Mouse (Mus musculus): Measurements from ENCODE around the gene Slc30a4. TPM values are rescaled to one million over a fixed set of nuclear protein-coding genes. Genes with fewer than 3 reads are reported as not detected.

The Slc30a4 gene
- total RNA-seq, 2 experiments from 2014 or later, result 1.5 TPM; not detected in 1

- no peak for ATAC-seq (replicated peaks; ENCODE audit: low FRiP score, poor library complexity, severe bottlenecking)
These were observed 19.9 kb downstream of the Slc30a4 start for GRCm38 (mm10) chr2:122682520-122682919.

GRCm38 (mm10) chr2:122681379-122682137, 20.9 kb downstream of the Slc30a4 start:
- peak; percentile 30; the same call in 1 of the 2 replicates for ATAC-seq (replicated peaks; ENCODE audit: low FRiP score, poor library complexity, severe bottlenecking)

- no peak for ATAC-seq (replicated peaks; ENCODE audit: low FRiP score, poor library complexity, severe bottlenecking)
These were observed 27.3 kb downstream of the Slc30a4 start for GRCm38 (mm10) chr2:122675126-122675525.

GRCm38 (mm10) chr2:122672841-122673240, 29.6 kb downstream of the Slc30a4 start:
- no peak for ATAC-seq (replicated peaks; ENCODE audit: low FRiP score, poor library complexity, severe bottlenecking)

GRCm38 (mm10) chr2:122671714-122672113, 30.7 kb downstream of the Slc30a4 start:
- ATAC-seq (replicated peaks; ENCODE audit: low FRiP score, poor library complexity, severe bottlenecking), result no peak

GRCm38 (mm10) chr2:122667856-122668255, 34.6 kb downstream of the Slc30a4 start:
- no peak for ATAC-seq (replicated peaks; ENCODE audit: low FRiP score, poor library complexity, severe bottlenecking)

GRCm38 (mm10) chr2:122665973-122666875, 36.2 kb downstream of the Slc30a4 start:
- no peak for ATAC-seq (replicated peaks; ENCODE audit: low FRiP score, poor library complexity, severe bottlenecking)

GRCm38 (mm10) chr2:122665253-122665972, 37.0 kb downstream of the Slc30a4 start:
- no peak for ATAC-seq (replicated peaks; ENCODE audit: low FRiP score, poor library complexity, severe bottlenecking)

GRCm38 (mm10) chr2:122659825-122660224, 42.6 kb downstream of the Slc30a4 start:
- no peak for ATAC-seq (replicated peaks; ENCODE audit: low FRiP score, poor library complexity, severe bottlenecking)

- ATAC-seq (replicated peaks; ENCODE audit: low FRiP score, poor library complexity, severe bottlenecking), result no peak
These were observed 44.5 kb downstream of the Slc30a4 start for GRCm38 (mm10) chr2:122657707-122658524.

GRCm38 (mm10) chr2:122656767-122657166, 45.7 kb downstream of the Slc30a4 start:
- ATAC-seq (replicated peaks; ENCODE audit: low FRiP score, poor library complexity, severe bottlenecking), result no peak

GRCm38 (mm10) chr2:122656052-122656451, 46.4 kb downstream of the Slc30a4 start:
- no peak for ATAC-seq (replicated peaks; ENCODE audit: low FRiP score, poor library complexity, severe bottlenecking)

- ATAC-seq (replicated peaks; ENCODE audit: low FRiP score, poor library complexity, severe bottlenecking), result no peak
These were observed 50.1 kb downstream of the Slc30a4 start for GRCm38 (mm10) chr2:122652096-122653084.

- no peak for ATAC-seq (replicated peaks; ENCODE audit: low FRiP score, poor library complexity, severe bottlenecking)
These were observed 63.8 kb downstream of the Slc30a4 start for GRCm38 (mm10) chr2:122638673-122639072.

GRCm38 (mm10) chr2:122638029-122638428, 64.4 kb downstream of the Slc30a4 start:
- no peak for ATAC-seq (replicated peaks; ENCODE audit: low FRiP score, poor library complexity, severe bottlenecking)

- peak; percentile 76 for ATAC-seq (replicated peaks; ENCODE audit: low FRiP score, poor library complexity, severe bottlenecking)
These were observed 64.9 kb downstream of the Slc30a4 start for GRCm38 (mm10) chr2:122637526-122637997.

- no peak for ATAC-seq (replicated peaks; ENCODE audit: low FRiP score, poor library complexity, severe bottlenecking)
These were observed 65.8 kb downstream of the Slc30a4 start, which contains the start of gene AA467197 for GRCm38 (mm10) chr2:122636686-122637085. Gene AA467197, plus strand, starts transcription at chr2:122636986.
